Mouse (Mus musculus) megakaryocyte progenitor cell, adult 5-6 weeks (primary cell): ENCODE measurements at regions not wholly inside any gene's neighbourhood (a gene's known extent, or its start where the extent isn't known, plus 50 kb on each side); places are given as distances from the start of the nearest gene placed in this dataset.
A peak's percentile ranks its signal among the peaks of the same experiment; 100 is the strongest.

Source experiments
- ATAC-seq: replicated peaks from 2 replicates; pipeline ENCODE4 v1.8.0; 2016; ENCODE audit warnings: mild to moderate bottlenecking, moderate TSS enrichment, inconsistent platforms; ENCODE audit not compliant: poor library complexity

DNA sequence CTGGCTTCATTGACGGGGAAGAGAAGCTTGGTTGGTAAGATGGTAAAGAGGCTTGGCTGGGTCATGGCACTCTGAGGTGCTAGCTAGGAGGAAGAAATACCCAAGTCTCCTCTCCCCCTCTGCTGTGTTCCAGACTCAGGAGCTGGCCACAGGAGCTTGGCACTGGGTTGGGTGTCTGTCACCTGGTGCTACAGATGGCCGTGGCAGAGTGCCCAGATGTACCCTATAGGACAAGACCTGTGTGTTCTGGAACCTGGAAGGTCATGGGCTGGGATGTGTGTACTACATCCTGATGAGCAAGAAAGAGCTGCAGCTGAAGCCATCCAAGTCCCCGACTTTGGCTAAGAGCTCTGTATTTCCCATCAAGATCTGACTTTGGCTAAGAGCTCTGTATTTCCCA is 72.4 kb downstream of the Nupl2 start:
- ATAC-seq: no peak

- no peak for ATAC-seq
These were observed 74.2 kb downstream of the Nupl2 start for GRCm38 (mm10) chr5:24239006-24239405.

DNA sequence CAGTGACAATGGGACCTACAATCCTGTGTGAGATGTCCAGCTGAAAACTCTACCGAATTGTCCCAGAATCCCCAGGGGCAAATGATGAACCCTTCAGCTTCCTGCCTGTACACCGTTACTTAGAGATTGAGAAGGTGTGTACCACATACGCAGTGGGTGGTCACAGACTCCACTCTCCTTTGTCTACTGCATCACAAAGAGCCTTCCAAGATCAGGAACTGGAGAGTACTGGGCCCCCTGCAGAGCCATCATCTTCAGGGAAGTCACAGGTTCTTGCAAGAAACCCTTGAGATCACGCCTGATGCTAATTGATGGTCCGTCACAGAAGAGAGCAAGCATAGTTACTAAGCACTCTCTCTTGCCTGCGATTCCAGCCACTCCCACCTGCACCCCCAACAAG is 79.4 kb downstream of the Nupl2 start:
- ATAC-seq: no peak

- no peak for ATAC-seq
These were observed 90.7 kb downstream of the Nupl2 start for GRCm38 (mm10) chr5:24255421-24255820.

DNA sequence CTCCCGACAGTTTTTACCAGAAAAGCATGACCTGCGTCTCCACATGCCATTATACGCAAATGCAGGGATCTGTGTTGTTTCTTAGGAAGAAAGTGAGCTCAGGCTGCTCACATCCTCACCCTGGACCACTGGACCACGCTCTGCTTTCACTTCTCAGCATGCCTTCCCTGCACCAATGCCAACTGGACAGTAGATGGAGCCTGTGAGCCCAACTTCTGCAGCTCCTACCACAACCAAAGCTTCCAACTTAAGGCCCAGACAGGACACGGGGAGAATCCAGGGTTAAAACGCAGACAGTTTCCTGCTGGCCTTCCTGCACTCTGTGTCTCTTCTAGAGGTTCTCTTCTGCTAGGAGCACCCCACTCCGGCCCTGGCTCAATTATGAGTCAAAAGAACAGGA is 90.3 kb downstream of the Kcnh2 start:
- ATAC-seq: peak; percentile 98

- ATAC-seq: no peak
These were observed 89.3 kb downstream of the Kcnh2 start for GRCm38 (mm10) chr5:24262146-24262545.

DNA sequence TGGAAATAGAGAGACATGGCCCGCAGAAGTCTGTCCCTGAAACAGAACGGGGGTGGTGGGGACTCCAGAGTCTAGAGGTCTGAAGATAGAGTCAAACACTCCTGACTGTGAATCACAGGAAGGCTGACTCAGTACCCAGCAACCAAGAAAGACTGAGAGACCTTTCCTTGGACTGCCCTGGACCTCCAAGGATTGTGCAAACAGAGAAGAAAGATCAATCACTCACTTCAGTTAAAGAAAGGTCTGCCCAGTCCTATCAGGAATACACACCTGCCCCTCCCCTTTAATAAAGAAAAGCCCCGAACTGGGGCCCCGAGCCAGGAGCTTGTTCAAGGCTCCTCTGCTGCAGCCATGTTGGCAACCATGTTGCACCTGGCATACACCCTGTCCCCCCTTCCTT is 87.3 kb downstream of the Kcnh2 start:
- no peak for ATAC-seq

- ATAC-seq: no peak
These were observed 86.0 kb downstream of the Kcnh2 start for GRCm38 (mm10) chr5:24265431-24265830.

DNA sequence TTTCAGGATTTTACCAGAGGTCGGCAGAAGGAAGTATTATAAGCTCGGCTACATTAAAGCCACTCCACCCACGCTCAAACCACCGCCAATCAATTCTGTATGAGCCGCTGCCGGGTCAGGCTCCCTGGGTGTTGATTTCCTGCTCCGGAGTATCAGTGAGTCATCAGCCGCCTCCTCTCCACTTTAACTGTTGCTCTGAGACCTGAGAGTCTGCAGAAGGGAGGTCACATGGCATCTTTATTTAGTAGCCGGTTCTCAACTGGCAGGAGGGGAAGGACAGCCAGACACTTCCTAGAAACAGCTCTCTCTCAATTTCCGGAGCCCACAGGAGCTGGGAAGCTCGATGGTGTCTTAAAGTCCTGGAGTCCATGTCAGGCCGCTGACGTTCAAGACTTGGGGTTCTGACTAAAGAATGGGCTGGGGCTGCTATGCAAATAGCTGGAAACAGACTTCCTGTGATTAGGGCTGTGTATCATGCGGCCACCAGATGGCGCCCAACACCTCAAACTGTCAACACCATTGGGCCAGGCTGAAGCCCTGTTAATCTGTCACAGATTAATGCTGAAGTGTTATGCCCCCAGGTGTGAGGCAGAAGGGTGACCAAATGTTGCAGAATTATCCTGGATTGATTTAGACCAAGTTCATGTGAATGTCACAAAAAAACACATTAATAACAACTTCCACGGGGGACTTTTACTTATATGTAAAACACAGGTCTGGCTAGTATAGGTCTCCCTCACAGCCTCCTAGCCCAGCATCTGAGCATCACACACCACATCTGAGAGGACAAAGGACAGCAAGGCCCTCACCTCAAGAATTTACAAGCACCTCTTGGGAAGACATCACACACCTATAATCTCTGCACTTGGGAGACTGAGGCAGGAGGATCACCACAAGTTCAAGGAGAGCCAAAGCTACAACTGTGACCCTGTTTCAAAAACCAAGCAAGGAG is 84.8 kb downstream of the Kcnh2 start:
- peak; percentile 94 for ATAC-seq
